Mouse (Mus musculus): ENCODE results near the gene Nrarp. TPM values are rescaled to one million over a fixed set of nuclear protein-coding genes. Genes with fewer than 3 reads are reported as not detected.

The Nrarp gene
- polyA plus RNA-seq, 1 experiment from 2014 or later, result 15.0 TPM

DNA sequence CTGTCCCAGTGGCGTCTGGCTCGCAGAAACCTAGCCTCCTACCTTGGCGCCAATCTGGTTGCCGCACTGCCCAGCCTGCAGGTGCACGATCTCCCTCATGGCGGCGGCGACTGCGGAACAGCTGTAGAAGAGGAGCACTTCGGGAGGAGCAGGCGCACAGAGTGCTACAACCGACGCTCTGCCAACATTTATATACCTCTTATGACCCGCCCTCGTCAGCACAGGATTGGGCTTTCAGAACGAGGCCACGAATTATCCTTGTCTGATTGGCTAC is 43.9 kb downstream of the Nrarp start, which contains the start of gene Tubb4b:
Gene Tubb4b (minus strand): TSS at position 211 of the 274 bp plus-strand sequence.
- no peak for ATAC-seq (ENCODE audit: insufficient number of reproducible peaks, insufficient read depth, low FRiP score, low TSS enrichment, low read depth)
- H3K36me3 ChIP-seq, result peaks cover 9% of the 10 kb centered on the region
- peak within 1 kb of the TSS; percentile 87 for H3K9ac ChIP-seq
- H3K27me3 ChIP-seq, result no peaks in the 10 kb centered on the region
- peak within 1 kb of the TSS; percentile 99 for H3K27ac ChIP-seq
- H3K4me2 ChIP-seq, result peak within 1 kb of the TSS; percentile 97
- H3K9me3 ChIP-seq, result no peaks in the 10 kb centered on the region
- peak within 1 kb of the TSS; percentile 88 for H3K4me3 ChIP-seq
- peaks cover 25% of the 10 kb centered on the region for H3K4me1 ChIP-seq
- WGBS, result under 1% methylated on average over 17 of the region's 17 CpGs

DNA sequence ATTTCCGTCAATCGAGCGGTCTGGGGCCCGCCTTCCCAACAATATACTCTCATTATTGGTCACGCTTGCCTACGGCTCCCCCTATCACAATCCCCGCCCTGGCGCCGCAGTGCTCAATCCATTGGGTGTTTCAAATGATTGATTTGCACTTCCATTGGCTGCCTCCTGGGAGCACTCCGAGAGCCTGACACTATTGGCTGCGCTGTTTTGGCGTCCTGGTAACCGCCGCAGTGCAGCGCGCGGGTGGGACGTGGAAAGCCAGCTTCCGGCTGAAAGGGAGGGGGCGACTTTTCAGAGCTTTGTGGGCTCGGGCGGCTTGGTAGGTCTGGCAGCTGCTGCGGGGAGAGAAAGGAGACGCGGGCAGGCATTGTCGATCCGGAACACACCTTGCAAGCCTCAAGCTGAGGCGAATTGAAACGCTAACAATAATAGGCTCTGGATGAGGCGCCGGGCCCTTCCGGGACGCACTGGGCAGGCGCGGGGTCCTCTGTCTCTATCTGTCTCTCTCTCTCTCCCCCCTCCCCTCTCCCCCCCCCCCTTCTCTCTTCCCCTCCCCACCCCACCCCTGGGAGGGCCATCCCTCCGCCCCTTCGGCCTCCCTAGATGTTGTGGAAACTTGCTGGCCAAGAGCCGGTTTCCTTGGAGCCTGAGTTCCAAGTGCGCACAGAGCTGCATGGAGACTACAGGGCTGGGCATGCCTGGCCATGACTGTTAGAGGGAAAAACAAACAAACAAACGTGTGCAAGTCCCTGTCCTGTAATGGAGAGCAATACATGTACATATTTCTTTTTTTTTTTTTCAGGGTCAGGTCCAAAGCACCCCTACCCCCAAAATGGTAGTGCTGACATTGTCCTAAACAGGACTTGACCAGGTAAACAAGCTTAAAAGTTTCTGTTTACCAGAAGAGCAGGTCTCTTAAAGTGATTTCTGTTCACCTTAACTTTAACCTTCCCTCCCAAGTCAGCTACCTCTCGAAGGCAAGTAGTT is 44.5 kb downstream of the Nrarp start:
- peaks cover 9% of the 10 kb centered on the region for H3K36me3 ChIP-seq
- H3K27ac ChIP-seq, result peak overlapping the region; percentile 99
- ATAC-seq (ENCODE audit: insufficient number of reproducible peaks, insufficient read depth, low FRiP score, low TSS enrichment, low read depth), result peak; percentile 97
- H3K4me2 ChIP-seq, result peak overlapping the region; percentile 56
- H3K4me3 ChIP-seq, result peak overlapping the region; percentile 88
- H3K4me1 ChIP-seq, result peaks cover 25% of the 10 kb centered on the region
- WGBS, result 2% methylated on average over 41 of the region's 41 CpGs
- peak overlapping the region; percentile 76 for H3K9ac ChIP-seq
- no peaks in the 10 kb centered on the region for H3K27me3 ChIP-seq
- no peaks in the 10 kb centered on the region for H3K9me3 ChIP-seq

GRCm38 (mm10) chr2:25225811-25226379 is 45.3 kb downstream of the Nrarp start:
- peak overlapping the region; percentile 99 for H3K27ac ChIP-seq
- peaks cover 9% of the 10 kb centered on the region for H3K36me3 ChIP-seq
- H3K4me3 ChIP-seq, result peak overlapping the region; percentile 88
- H3K4me2 ChIP-seq, result peak overlapping the region; percentile 56
- peaks cover 5% of the 10 kb centered on the region; the same call in 1 of the 2 replicates for H3K27me3 ChIP-seq
- 69% methylated on average over 8 of the region's 8 CpGs for WGBS
- peaks cover 25% of the 10 kb centered on the region for H3K4me1 ChIP-seq
- ATAC-seq (ENCODE audit: insufficient number of reproducible peaks, insufficient read depth, low FRiP score, low TSS enrichment, low read depth), result no peak
- H3K9ac ChIP-seq, result no peak overlapping the region
- H3K9me3 ChIP-seq, result no peaks in the 10 kb centered on the region

DNA sequence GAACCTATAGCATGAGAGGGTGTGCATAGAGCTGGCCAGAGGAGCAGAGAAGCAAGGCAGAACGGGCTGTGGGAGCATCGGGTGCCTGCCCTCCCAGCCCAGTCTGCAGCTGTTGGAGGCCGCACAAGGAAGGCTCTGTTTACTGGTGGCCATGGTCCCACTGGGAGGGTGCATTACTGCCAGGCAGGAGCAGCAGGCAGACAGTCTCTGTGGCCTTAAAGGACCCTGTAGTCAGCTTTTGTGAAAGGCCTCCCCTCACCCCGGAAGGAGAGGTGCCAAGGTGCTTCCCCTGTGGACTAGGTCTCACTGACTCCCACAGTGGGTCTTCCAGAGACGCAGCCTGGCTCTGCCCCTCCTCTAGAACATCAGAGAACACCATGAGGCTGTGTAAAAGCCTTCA is 46.3 kb downstream of the Nrarp start:
- H3K27ac ChIP-seq, result no peak overlapping the region
- WGBS, result 74% methylated on average over 5 of the region's 5 CpGs
- H3K36me3 ChIP-seq, result peaks cover 2% of the 10 kb centered on the region
- peaks cover 13% of the 10 kb centered on the region; the same call in 1 of the 2 replicates for H3K27me3 ChIP-seq
- H3K4me3 ChIP-seq, result no peak overlapping the region
- H3K9ac ChIP-seq, result no peak overlapping the region
- H3K4me2 ChIP-seq, result no peak overlapping the region
- no peaks in the 10 kb centered on the region for H3K9me3 ChIP-seq
- H3K4me1 ChIP-seq, result peaks cover 25% of the 10 kb centered on the region
- ATAC-seq (ENCODE audit: insufficient number of reproducible peaks, insufficient read depth, low FRiP score, low TSS enrichment, low read depth), result no peak

GRCm38 (mm10) chr2:25227406-25227805 is 46.8 kb downstream of the Nrarp start:
- Histone ChIP-seq H3K4me3 (no peak overlapping the region), H3K4me1 (peaks cover 25% of the 10 kb centered on the region), H3K9me3 (no peaks in the 10 kb centered on the region), H3K27me3 (peaks cover 13% of the 10 kb centered on the region; the same call in 1 of the 2 replicates), H3K27ac (no peak overlapping the region), H3K9ac (no peak overlapping the region), H3K4me2 (no peak overlapping the region), H3K36me3 (no peaks in the 10 kb centered on the region)
- no peak for ATAC-seq (ENCODE audit: insufficient number of reproducible peaks, insufficient read depth, low FRiP score, low TSS enrichment, low read depth)
- WGBS, result 91% methylated on average over 4 of the region's 4 CpGs

- Histone ChIP-seq H3K4me3 (peak overlapping the region; percentile 27), H3K4me2 (peak overlapping the region; percentile 53), H3K36me3 (no peaks in the 10 kb centered on the region), H3K9me3 (no peaks in the 10 kb centered on the region), H3K4me1 (peaks cover 21% of the 10 kb centered on the region), H3K9ac (peak overlapping the region; percentile 40; the same call in 1 of the 2 replicates), H3K27me3 (peaks cover 22% of the 10 kb centered on the region), H3K27ac (peak overlapping the region; percentile 51; the same call in 1 of the 2 replicates)
- under 1% methylated on average over 7 of the region's 7 CpGs for WGBS
- ATAC-seq (ENCODE audit: insufficient number of reproducible peaks, insufficient read depth, low FRiP score, low TSS enrichment, low read depth), result no peak
Measured at GRCm38 (mm10) chr2:25228431-25228889, 47.9 kb downstream of the Nrarp start.

- H3K36me3 ChIP-seq, result no peaks in the 10 kb centered on the region
- no peak overlapping the region for H3K4me3 ChIP-seq
- no peak overlapping the region for H3K27ac ChIP-seq
- peak overlapping the region; percentile 53 for H3K4me2 ChIP-seq
- peaks cover 17% of the 10 kb centered on the region; the same call in 1 of the 2 replicates for H3K4me1 ChIP-seq
- peaks cover 22% of the 10 kb centered on the region for H3K27me3 ChIP-seq
- 69% methylated on average over 6 of the region's 6 CpGs for WGBS
- H3K9me3 ChIP-seq, result no peaks in the 10 kb centered on the region
- ATAC-seq (ENCODE audit: insufficient number of reproducible peaks, insufficient read depth, low FRiP score, low TSS enrichment, low read depth), result no peak
- no peak overlapping the region for H3K9ac ChIP-seq
Measured at GRCm38 (mm10) chr2:25228995-25229530, 48.5 kb downstream of the Nrarp start.

GRCm38 (mm10) chr2:25229582-25229981 is 49.0 kb downstream of the Nrarp start:
- 78% methylated on average over 5 of the region's 5 CpGs for WGBS
- ATAC-seq (ENCODE audit: insufficient number of reproducible peaks, insufficient read depth, low FRiP score, low TSS enrichment, low read depth), result no peak
- Histone ChIP-seq H3K4me1 (peaks cover 17% of the 10 kb centered on the region; the same call in 1 of the 2 replicates), H3K4me2 (no peak overlapping the region), H3K4me3 (no peak overlapping the region), H3K27me3 (peaks cover 25% of the 10 kb centered on the region), H3K27ac (no peak overlapping the region), H3K9ac (no peak overlapping the region), H3K36me3 (no peaks in the 10 kb centered on the region), H3K9me3 (no peaks in the 10 kb centered on the region)

DNA sequence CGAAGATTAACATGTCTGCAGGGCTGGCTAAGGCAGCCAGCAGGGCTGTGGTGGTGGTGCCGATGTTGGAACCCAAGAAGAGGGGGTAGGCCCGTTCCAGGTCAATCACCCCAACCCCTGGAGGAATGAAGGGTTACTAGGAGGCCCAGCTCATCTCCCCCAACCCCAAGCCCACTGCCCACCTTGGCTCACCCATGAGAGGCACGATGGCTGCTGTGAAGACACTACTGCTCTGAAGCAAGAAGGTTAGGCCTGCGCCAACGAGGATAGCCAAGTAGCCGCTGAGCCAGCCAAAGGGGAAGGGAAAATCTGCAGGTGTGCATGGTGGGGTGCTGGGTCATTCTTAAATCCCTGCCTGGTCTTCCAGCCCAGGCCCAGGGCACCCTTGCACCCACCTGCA is 50.0 kb downstream of the Nrarp start:
- WGBS, result 80% methylated on average over 7 of the region's 7 CpGs
- Histone ChIP-seq H3K9ac (0 out of 2 replicates have a peak overlapping the region, but pooled peaks have one; percentile 11), H3K4me3 (no peak overlapping the region), H3K4me2 (no peak overlapping the region), H3K27ac (no peak overlapping the region), H3K4me1 (peaks cover 14% of the 10 kb centered on the region; the same call in 1 of the 2 replicates), H3K36me3 (no peaks in the 10 kb centered on the region), H3K27me3 (peaks cover 29% of the 10 kb centered on the region), H3K9me3 (no peaks in the 10 kb centered on the region)
- ATAC-seq (ENCODE audit: insufficient number of reproducible peaks, insufficient read depth, low FRiP score, low TSS enrichment, low read depth), result no peak

GRCm38 (mm10) chr2:25231038-25231437 is 50.5 kb downstream of the Nrarp start:
- Histone ChIP-seq H3K9ac (no peak overlapping the region), H3K27me3 (peaks cover 31% of the 10 kb centered on the region), H3K36me3 (no peaks in the 10 kb centered on the region), H3K4me1 (peaks cover 11% of the 10 kb centered on the region; the same call in 1 of the 2 replicates), H3K9me3 (no peaks in the 10 kb centered on the region), H3K27ac (no peak overlapping the region), H3K4me3 (no peak overlapping the region), H3K4me2 (no peak overlapping the region)
- ATAC-seq (ENCODE audit: insufficient number of reproducible peaks, insufficient read depth, low FRiP score, low TSS enrichment, low read depth), result no peak
- 47% methylated on average over 12 of the region's 12 CpGs for WGBS

Measured in embryonic facial prominence, embryonic 13.5 days (tissue).